Mouse (Mus musculus): ENCODE measurements around the gene Msi2. TPM values are rescaled to one million over a fixed set of nuclear protein-coding genes. Genes with fewer than 3 reads are reported as not detected.

The Msi2 gene
- total and polyA plus RNA-seq, 2 experiments from 2014 or later: 22.1 to 94.6 TPM

DNA sequence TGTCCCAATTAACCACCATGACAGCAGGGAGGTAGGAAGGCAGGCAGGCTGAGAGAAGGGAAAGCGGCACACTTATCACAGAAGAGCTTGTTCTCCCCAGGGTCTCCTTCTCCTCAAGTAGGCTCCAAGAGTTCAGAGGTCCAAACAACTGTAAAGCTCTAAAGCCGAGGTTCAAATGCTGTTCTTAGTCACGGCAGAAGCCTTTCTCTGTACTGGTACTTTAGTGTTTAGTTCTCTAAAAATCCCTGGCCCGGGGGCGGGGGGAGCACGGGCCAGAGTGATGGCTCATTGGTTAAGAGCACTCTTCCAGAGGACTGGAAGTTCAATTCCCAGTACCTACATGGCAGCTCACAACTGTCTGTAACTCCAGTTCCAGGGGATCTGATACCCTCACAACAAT is 165.9 kb downstream of the Msi2 start:
- no peak overlapping the region for H3K4me3 ChIP-seq (ENCODE audit: low read depth, low read length)
- no peak for ATAC-seq (ENCODE audit: insufficient read depth, low read depth)
- peaks cover 72% of the 10 kb centered on the region for H3K4me1 ChIP-seq (ENCODE audit: control insufficient read depth, insufficient read depth)
- H3K4me2 ChIP-seq (ENCODE audit: low read depth, low read length): no peak overlapping the region
- H3K9me3 ChIP-seq (replicated peaks; ENCODE audit: control insufficient read depth, low read length): no peaks in the 10 kb centered on the region
- whole genome bisulfite sequencing: 65% methylated on average over 6 of the region's 6 CpGs
- DNase-seq (ENCODE audit: low spot score): no peak
- TF ChIP-seq CTCF (IDR thresholded peaks at IDR 0.05; ENCODE audit: low read depth) (no peak), EP300 (IDR thresholded peaks at IDR 0.05; ENCODE audit: low read depth) (no peak)
- H3K27ac ChIP-seq (ENCODE audit: low read depth): 0 out of 2 replicates have a peak overlapping the region, but pooled peaks have one; percentile 72
- no peaks in the 10 kb centered on the region for H3K36me3 ChIP-seq (replicated peaks; ENCODE audit: control insufficient read depth, insufficient read depth, low read length)
- no peaks in the 10 kb centered on the region for H3K27me3 ChIP-seq (ENCODE audit: control insufficient read depth, insufficient read depth, low read length)
- H3K9ac ChIP-seq (replicated peaks; ENCODE audit: low read depth, low read length): no peak overlapping the region

DNA sequence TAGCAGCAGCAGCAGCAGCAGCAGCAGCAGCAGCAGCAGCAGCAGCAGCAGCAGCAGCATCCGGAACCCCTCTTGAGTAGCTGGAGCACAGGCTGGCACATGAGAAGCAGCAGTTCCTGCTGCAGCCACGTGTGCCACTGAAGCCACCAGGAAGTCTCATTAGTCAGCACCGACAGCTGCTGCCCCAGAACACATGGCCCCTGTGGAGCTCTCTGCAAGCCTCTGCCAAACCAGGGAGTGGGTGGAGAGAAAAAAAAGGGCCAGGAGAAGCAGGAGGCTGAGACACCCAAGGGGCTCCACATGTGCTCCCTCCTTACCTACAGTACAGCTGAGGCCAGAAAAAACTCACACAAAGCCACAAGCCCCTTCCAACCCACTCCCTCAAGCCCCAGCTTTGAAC is 167.3 kb downstream of the Msi2 start:
- DNase-seq (ENCODE audit: low spot score) (peak; percentile 67), ATAC-seq (ENCODE audit: insufficient read depth, low read depth) (peak; percentile 50)
- Histone ChIP-seq H3K4me3 (ENCODE audit: low read depth, low read length) (no peak overlapping the region), H3K4me1 (ENCODE audit: control insufficient read depth, insufficient read depth) (peaks cover 62% of the 10 kb centered on the region), H3K36me3 (replicated peaks; ENCODE audit: control insufficient read depth, insufficient read depth, low read length) (no peaks in the 10 kb centered on the region), H3K27me3 (ENCODE audit: control insufficient read depth, insufficient read depth, low read length) (no peaks in the 10 kb centered on the region), H3K4me2 (ENCODE audit: low read depth, low read length) (no peak overlapping the region), H3K9ac (replicated peaks; ENCODE audit: low read depth, low read length) (no peak overlapping the region), H3K27ac (ENCODE audit: low read depth) (peak overlapping the region; percentile 39), H3K9me3 (replicated peaks; ENCODE audit: control insufficient read depth, low read length) (no peaks in the 10 kb centered on the region)
- 7% methylated on average over 3 of the region's 3 CpGs for WGBS
- TF ChIP-seq CTCF (IDR thresholded peaks at IDR 0.05; ENCODE audit: low read depth) (no peak), EP300 (IDR thresholded peaks at IDR 0.05; ENCODE audit: low read depth) (no peak)

DNA sequence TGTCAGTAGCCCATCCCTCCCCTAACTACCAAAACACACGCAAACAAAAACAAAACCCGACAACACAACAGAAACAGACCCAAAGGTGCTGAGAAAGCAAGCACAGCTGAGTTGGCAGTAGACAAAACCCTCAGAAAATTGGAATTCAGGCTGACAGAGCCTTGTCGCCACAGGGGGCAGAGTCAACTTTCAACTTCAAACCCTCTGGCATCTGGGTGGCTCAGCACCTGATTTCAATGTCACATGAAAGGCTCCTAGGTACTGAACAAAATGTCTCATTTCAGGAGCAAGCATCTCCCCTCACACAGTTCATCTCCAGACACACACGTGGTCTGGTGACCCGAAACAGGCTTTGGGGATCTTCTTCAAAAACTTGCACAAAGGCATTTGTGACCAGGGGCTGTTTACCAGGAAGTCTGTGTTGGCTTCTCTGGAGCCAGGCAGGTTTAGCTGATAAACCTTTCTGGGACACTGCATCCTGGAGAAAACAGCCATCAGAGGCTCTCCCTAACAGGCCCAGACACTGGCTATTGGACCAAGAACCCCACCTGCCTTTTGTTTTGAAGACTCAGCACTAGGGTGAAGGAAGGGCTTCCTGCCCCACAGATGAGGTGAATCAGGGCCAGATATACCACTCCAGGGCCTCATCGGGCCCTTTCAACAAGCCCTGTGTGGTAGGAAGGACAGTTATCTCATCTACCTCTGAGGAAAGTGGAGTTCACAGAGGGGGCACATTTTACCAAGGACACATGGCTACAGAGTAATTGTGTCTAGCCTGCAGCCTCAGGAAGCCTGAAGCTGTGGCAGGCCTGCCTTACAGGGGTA is 168.0 kb downstream of the Msi2 start:
- 54% methylated on average over 6 of the region's 6 CpGs for WGBS
- Histone ChIP-seq H3K4me3 (ENCODE audit: low read depth, low read length) (no peak overlapping the region), H3K4me1 (ENCODE audit: control insufficient read depth, insufficient read depth) (peaks cover 55% of the 10 kb centered on the region), H3K27me3 (ENCODE audit: control insufficient read depth, insufficient read depth, low read length) (no peaks in the 10 kb centered on the region), H3K4me2 (ENCODE audit: low read depth, low read length) (no peak overlapping the region), H3K27ac (ENCODE audit: low read depth) (peak overlapping the region; percentile 39), H3K9me3 (replicated peaks; ENCODE audit: control insufficient read depth, low read length) (no peaks in the 10 kb centered on the region), H3K9ac (replicated peaks; ENCODE audit: low read depth, low read length) (no peak overlapping the region), H3K36me3 (replicated peaks; ENCODE audit: control insufficient read depth, insufficient read depth, low read length) (no peaks in the 10 kb centered on the region)
- no peak for DNase-seq (ENCODE audit: low spot score)
- no peak for ATAC-seq (ENCODE audit: insufficient read depth, low read depth)
- TF ChIP-seq EP300 (IDR thresholded peaks at IDR 0.05; ENCODE audit: low read depth): no peak
- no peak for TF ChIP-seq CTCF (IDR thresholded peaks at IDR 0.05; ENCODE audit: low read depth)

DNA sequence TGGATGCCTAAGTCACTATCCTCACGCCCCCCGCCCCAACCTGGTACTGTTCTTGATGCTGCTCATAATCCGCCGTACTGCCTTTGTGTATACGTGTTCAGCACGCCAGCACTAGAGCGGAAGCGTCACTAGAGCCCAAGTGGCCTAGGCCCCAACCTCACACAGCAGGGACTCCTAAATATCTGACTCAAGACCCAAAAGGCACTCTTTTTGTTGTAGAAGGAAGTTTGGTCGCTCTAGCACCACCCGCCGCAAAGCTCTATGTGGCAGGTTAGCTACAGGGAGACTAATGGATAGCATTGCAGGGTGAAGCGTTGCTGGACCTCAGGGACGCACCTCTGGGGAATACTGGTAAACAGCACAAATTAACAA is 168.8 kb downstream of the Msi2 start:
- no peak overlapping the region for H3K4me3 ChIP-seq (ENCODE audit: low read depth, low read length)
- no peaks in the 10 kb centered on the region for H3K9me3 ChIP-seq (replicated peaks; ENCODE audit: control insufficient read depth, low read length)
- no peaks in the 10 kb centered on the region for H3K27me3 ChIP-seq (ENCODE audit: control insufficient read depth, insufficient read depth, low read length)
- H3K9ac ChIP-seq (replicated peaks; ENCODE audit: low read depth, low read length): no peak overlapping the region
- no peak overlapping the region for H3K4me2 ChIP-seq (ENCODE audit: low read depth, low read length)
- no peak overlapping the region for H3K27ac ChIP-seq (ENCODE audit: low read depth)
- no peaks in the 10 kb centered on the region for H3K36me3 ChIP-seq (replicated peaks; ENCODE audit: control insufficient read depth, insufficient read depth, low read length)
- WGBS: 91% methylated on average over 13 of the region's 13 CpGs
- H3K4me1 ChIP-seq (ENCODE audit: control insufficient read depth, insufficient read depth): peaks cover 48% of the 10 kb centered on the region
- no peak for ATAC-seq (ENCODE audit: insufficient read depth, low read depth)
- TF ChIP-seq EP300 (IDR thresholded peaks at IDR 0.05; ENCODE audit: low read depth): no peak
- TF ChIP-seq CTCF (IDR thresholded peaks at IDR 0.05; ENCODE audit: low read depth): no peak
- no peak for DNase-seq (ENCODE audit: low spot score)

DNA sequence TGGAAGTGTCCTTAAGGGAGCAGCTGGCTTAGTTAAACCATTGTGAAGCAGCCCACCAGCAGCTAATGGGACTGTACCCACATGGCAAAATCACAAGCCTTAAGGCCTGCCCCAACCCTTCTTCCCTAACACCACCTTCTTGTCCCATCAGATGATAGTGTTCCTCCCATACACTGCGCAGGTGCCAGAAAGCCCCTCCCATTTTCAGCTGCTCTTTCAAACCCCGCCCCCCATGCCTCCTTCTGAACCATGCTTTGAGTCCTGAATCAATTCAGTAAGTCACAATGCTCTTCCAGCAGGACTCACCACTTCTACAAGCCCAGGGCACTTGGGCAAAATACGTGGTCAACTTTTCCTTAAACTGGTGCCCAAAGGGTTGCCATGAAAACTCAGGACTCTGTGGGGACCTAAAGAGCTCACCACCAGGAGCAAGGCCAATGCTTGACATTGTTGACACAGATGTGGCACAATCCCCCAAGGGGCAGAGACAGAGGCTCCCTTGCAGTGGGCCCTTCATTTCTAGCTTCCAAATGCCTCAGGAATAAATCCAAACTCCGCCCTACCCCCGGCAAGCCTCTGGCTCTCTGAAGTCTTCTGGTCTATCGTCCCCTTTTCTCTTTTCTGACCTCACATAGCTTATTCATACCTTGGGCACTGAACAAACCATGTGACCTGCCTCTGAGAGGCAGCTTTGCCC is 169.3 kb downstream of the Msi2 start:
- ATAC-seq (ENCODE audit: insufficient read depth, low read depth) (no peak), DNase-seq (ENCODE audit: low spot score) (no peak)
- WGBS: 63% methylated on average over 6 of the region's 6 CpGs
- no peak overlapping the region for H3K4me3 ChIP-seq (ENCODE audit: low read depth, low read length)
- no peak overlapping the region for H3K4me2 ChIP-seq (ENCODE audit: low read depth, low read length)
- H3K9ac ChIP-seq (replicated peaks; ENCODE audit: low read depth, low read length): no peak overlapping the region
- no peak for TF ChIP-seq EP300 (IDR thresholded peaks at IDR 0.05; ENCODE audit: low read depth)
- TF ChIP-seq CTCF (IDR thresholded peaks at IDR 0.05; ENCODE audit: low read depth): no peak
- H3K36me3 ChIP-seq (replicated peaks; ENCODE audit: control insufficient read depth, insufficient read depth, low read length): no peaks in the 10 kb centered on the region
- H3K4me1 ChIP-seq (ENCODE audit: control insufficient read depth, insufficient read depth): peaks cover 46% of the 10 kb centered on the region
- H3K27ac ChIP-seq (ENCODE audit: low read depth): no peak overlapping the region
- H3K9me3 ChIP-seq (replicated peaks; ENCODE audit: control insufficient read depth, low read length): no peaks in the 10 kb centered on the region
- H3K27me3 ChIP-seq (ENCODE audit: control insufficient read depth, insufficient read depth, low read length): no peaks in the 10 kb centered on the region
